Comparison of ENCODE assay signal across 8 mouse cellular contexts in the genomic region with DNA sequence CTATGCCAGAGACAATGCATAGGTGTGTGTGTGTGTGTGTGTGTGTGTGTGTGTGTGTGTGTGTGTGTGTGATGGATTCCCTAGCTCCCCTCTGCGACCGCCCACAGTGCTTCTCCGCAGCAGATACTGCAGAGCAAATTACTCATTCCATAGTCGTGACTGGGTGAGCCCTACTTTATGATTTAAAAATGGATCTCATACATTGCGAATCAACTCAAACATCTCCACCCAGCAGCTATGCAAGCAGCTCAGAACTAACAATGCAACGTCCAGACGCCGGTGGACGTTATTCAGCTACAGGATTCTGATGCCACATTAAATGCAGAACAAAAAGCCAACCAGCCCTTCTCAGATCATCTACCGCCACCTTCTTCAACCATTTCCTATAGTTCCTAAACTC. TPM values are rescaled to one million over a fixed set of nuclear protein-coding genes. Genes with fewer than 3 reads are reported as not detected.
DNase-seq lines count a peak whose midpoint lies in the region; ATAC-seq and TF ChIP-seq lines count a peak whose summit lies in the region.

No protein-coding gene starts in this region.

- H3K9me3 ChIP-seq in kidney, embryonic 15.5 days (replicated peaks): no peaks in the 10 kb centered on the region
- H3K9me3 ChIP-seq in forebrain, postnatal 0 days (ENCODE audit: low read length): no peaks in the 10 kb centered on the region

- H3K4me1 ChIP-seq in kidney, embryonic 15.5 days: peaks cover 17% of the 10 kb centered on the region
- peaks cover 2% of the 10 kb centered on the region; the same call in 1 of the 2 replicates for H3K4me1 ChIP-seq in bone marrow, adult 2 months (ENCODE audit: control insufficient read depth, insufficient read depth, low read length)
- peaks cover 13% of the 10 kb centered on the region; the same call in 1 of the 2 replicates for H3K4me1 ChIP-seq in forebrain, postnatal 0 days (ENCODE audit: insufficient read depth)

- TF ChIP-seq POLR2A in bone marrow, adult 2 months (IDR thresholded peaks at IDR 0.05; ENCODE audit: borderline replicate concordance, control insufficient read depth, low read depth, low read length): no peak

- no peak for DNase-seq in kidney, postnatal 14 days
- DNase-seq in forebrain, postnatal 0 days: no peak
- peak; percentile 21 to 49 for DNase-seq in layer of hippocampus, postnatal 10 days (ENCODE audit: low spot score in 2 of 2)
- DNase-seq in splenic B cell, adult 2 months (ENCODE audit: low read depth, low spot score): peak; percentile 51

- WGBS in kidney, embryonic 15.5 days: under 1% methylated on average over 10 of the region's 10 CpGs
- under 1% methylated on average over 10 of the region's 10 CpGs for WGBS in bone marrow, adult 2 months
- 2% methylated on average over 10 of the region's 10 CpGs for WGBS in forebrain, postnatal 0 days

- peak overlapping the region; percentile 55 for H3K9ac ChIP-seq in kidney, embryonic 15.5 days
- H3K9ac ChIP-seq in forebrain, postnatal 0 days: peak overlapping the region; percentile 80

- no peak for TF ChIP-seq CTCF in bone marrow, adult 2 months (IDR thresholded peaks at IDR 0.05; ENCODE audit: control insufficient read depth, insufficient read depth, low read length)
- TF ChIP-seq CTCF in forebrain, postnatal 0 days (IDR thresholded peaks at IDR 0.05; ENCODE audit: low read depth): no peak

- no peaks in the 10 kb centered on the region for H3K27me3 ChIP-seq in kidney, embryonic 15.5 days
- H3K27me3 ChIP-seq in forebrain, postnatal 0 days (ENCODE audit: insufficient read depth, low read length): no peaks in the 10 kb centered on the region
- no peaks in the 10 kb centered on the region for H3K27me3 ChIP-seq in splenic B cell, adult 2 months (ENCODE audit: control insufficient read depth, insufficient read depth, low read length, poor library complexity, severe bottlenecking)

- H3K36me3 ChIP-seq in kidney, embryonic 15.5 days: no peaks in the 10 kb centered on the region
- H3K36me3 ChIP-seq in forebrain, postnatal 0 days (ENCODE audit: insufficient read depth): peaks cover 12% of the 10 kb centered on the region
- H3K36me3 ChIP-seq in splenic B cell, adult 2 months (ENCODE audit: control insufficient read depth, insufficient read depth, low read length, poor library complexity, severe bottlenecking): peaks cover 6% of the 10 kb centered on the region; the same call in 1 of the 2 replicates

- H3K4me2 ChIP-seq in kidney, embryonic 15.5 days: peak overlapping the region; percentile 80
- H3K4me2 ChIP-seq in forebrain, postnatal 0 days (ENCODE audit: low read depth): peak overlapping the region; percentile 90

- H3K27ac ChIP-seq in kidney, embryonic 15.5 days: peak overlapping the region; percentile 67
- H3K27ac ChIP-seq in bone marrow, adult 2 months (ENCODE audit: control insufficient read depth, insufficient read depth, low read depth, low read length, poor library complexity): peak overlapping the region; percentile 88
- H3K27ac ChIP-seq in forebrain, postnatal 0 days (ENCODE audit: low read depth, low read length): peak overlapping the region; percentile 83

- ATAC-seq in kidney, embryonic 15.5 days (replicated peaks; ENCODE audit: low FRiP score): peak; percentile 4; the same call in 1 of the 2 replicates
- ATAC-seq in forebrain, postnatal 0 days: peak; percentile 10
- peak; percentile 0 for ATAC-seq in megakaryocyte, adult 5-6 weeks (ENCODE audit: poor library complexity, severe bottlenecking)
- no peak for ATAC-seq in granulocyte monocyte progenitor cell, adult 5-6 weeks (replicated peaks; ENCODE audit: poor library complexity, severe bottlenecking)

- peak overlapping the region; percentile 68 for H3K4me3 ChIP-seq in kidney, embryonic 15.5 days (replicated peaks)
- H3K4me3 ChIP-seq in bone marrow, adult 2 months (replicated peaks; ENCODE audit: control insufficient read depth, low read depth, low read length): peak overlapping the region; percentile 89
- peak overlapping the region; percentile 90 for H3K4me3 ChIP-seq in forebrain, postnatal 0 days (ENCODE audit: low read depth, low read length)

RNA-seq across cellular contexts. Expression of gene Rgs2, which starts 0.5 kb away (rescaled TPM):
- polyA plus RNA-seq in kidney, embryonic 15.5 days (2015; fragmentation: Nextera tagmentation; extraction: Ambion mirVana): 32.1 and 41.6 TPM in 2 replicates
- polyA plus RNA-seq in bone marrow, adult 2 months (2011; ENCODE audit: insufficient read depth, insufficient read length, low replicate concordance, missing spikeins): 16.3 and 44.7 TPM in 2 replicates
- 45.1 and 60.7 TPM in 2 replicates for total RNA-seq in forebrain, postnatal 0 days (2014; rRNA removed)
- 71.8 and 85.9 TPM in 2 replicates for polyA plus RNA-seq in forebrain, postnatal 0 days (2015; fragmentation: Nextera tagmentation; extraction: Ambion mirVana)
- 10 to 100 TPM; 38.1 to 43.0 TPM for total RNA-seq in layer of hippocampus, postnatal 10 days (2021)
- 474 and 499 TPM in 2 replicates for total RNA-seq in megakaryocyte, adult 5-6 weeks (2015)
- 300 and 347 TPM in 2 replicates for total RNA-seq in megakaryocyte, adult 5-6 weeks (2017)
- total RNA-seq in granulocyte monocyte progenitor cell, adult 5-6 weeks (2014; fragmentation: Nextera tagmentation): 55.0 and 90.4 TPM in 2 replicates
- 98.1 and 98.8 TPM in 2 replicates for total RNA-seq in granulocyte monocyte progenitor cell, adult 5-6 weeks (2017)

Comparison
In these comparisons a context has a peak if more than half of its experiments do, and no peak if none do; other contexts are left out.
1. DNase-seq: peak in layer of hippocampus, postnatal 10 days (2 of 2) and splenic B cell, adult 2 months (single experiment); none in kidney, postnatal 14 days (single experiment) and forebrain, postnatal 0 days (single experiment).
2. Peak in every context shown above with its lines, with median percentiles within 50 percentile points of each other: H3K27ac ChIP-seq and H3K4me3 ChIP-seq.